Mouse (Mus musculus): ENCODE data around the gene Psme4. TPM values are rescaled to one million over a fixed set of nuclear protein-coding genes. Genes with fewer than 3 reads are reported as not detected.
"Not testable (repeated sequence)": the region's sequence is repeated elsewhere in the genome, so short reads cannot be mapped to it uniquely, and the experiment has no call there.

Psme4 gene
- 10 to 100 TPM; 22.2 to 29.8 (median 27.3) TPM for polyA plus RNA-seq (2017; shearing (Covaris generic))

DNA sequence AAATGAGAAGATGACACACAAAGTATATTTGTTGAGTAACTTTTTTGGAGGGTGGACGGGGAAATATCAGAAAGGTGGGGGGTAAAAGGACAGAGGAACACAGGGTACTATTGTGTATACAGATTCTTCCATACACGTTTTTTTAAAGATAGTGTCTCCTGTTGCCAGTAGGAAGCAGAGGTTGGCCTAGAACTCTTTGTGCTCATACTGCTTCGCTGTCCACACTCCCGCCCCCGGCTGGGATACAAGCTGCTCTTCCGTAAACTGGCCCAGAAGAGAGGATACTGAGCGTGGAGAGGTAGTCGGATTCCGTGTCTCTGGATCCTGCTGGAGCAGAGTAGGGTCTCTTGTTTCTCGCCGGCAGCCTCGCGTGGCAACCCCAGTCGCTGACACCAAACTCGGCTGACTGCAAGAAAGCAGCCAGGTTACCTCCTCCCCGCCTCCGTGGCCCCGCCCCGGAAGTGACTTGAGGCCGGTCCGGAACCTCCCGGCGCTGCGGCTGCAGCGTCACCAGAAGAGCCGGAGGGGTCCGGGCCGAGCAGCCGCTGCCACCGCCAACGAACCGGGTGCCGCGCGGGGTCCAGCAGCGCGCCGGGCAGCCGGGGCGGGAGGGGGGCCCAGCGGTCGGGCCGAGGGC is at the start of gene Psme4:
TSS of gene Psme4 (plus strand) at position 460 of the 637 bp plus-strand sequence.
- peak; percentile 96 for ATAC-seq

DNA sequence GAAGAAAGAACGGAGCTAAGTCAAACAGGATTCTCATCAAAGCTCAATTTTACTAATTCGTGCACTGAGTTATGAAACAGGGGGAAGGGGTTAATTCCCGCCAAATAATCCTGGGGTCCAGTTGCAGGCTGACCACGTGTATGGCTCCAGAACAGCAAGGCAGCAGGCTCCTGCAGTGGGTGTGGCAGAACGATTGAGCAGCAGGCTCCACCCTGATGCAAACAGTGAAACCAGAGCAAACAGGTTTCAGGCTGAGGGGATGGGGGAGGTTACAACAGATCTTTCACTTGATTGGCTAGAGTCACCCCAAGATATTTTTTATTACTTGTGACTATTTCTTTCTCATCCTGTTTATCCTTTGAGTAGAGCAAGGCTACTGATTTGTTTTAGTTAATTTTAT is 48.1 kb upstream of the Psme4 start:
- ATAC-seq, result no peak

GRCm38 (mm10) chr11:30730721-30731120 is 40.8 kb upstream of the Psme4 start:
- no peak for ATAC-seq

- no peak for ATAC-seq
These were observed 38.1 kb upstream of the Psme4 start for GRCm38 (mm10) chr11:30733376-30733775.

- ATAC-seq, result no peak
These were observed 27.5 kb upstream of the Psme4 start for GRCm38 (mm10) chr11:30743991-30744390.

DNA sequence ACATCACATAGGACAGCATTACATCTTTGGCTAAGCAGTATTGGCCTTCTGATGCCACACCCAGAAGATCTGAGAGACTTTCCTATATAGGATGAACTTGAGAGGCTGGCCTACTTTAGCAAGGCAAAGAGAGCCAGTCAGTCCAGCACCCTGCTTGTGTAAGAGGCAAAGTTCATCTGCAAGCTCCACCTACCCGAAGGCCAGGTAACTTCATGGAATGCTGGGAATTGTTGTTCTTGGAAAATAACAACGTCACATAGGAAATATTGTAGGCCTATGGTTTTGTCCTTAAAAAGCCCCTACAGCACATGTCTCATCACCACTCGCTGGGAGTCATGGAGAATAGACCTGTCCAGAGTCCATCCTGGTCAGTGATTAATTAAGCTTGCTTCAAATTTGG is 22.6 kb upstream of the Psme4 start:
- no peak for ATAC-seq

- ATAC-seq, result no peak
These were observed 21.9 kb upstream of the Psme4 start for GRCm38 (mm10) chr11:30749587-30749986.

DNA sequence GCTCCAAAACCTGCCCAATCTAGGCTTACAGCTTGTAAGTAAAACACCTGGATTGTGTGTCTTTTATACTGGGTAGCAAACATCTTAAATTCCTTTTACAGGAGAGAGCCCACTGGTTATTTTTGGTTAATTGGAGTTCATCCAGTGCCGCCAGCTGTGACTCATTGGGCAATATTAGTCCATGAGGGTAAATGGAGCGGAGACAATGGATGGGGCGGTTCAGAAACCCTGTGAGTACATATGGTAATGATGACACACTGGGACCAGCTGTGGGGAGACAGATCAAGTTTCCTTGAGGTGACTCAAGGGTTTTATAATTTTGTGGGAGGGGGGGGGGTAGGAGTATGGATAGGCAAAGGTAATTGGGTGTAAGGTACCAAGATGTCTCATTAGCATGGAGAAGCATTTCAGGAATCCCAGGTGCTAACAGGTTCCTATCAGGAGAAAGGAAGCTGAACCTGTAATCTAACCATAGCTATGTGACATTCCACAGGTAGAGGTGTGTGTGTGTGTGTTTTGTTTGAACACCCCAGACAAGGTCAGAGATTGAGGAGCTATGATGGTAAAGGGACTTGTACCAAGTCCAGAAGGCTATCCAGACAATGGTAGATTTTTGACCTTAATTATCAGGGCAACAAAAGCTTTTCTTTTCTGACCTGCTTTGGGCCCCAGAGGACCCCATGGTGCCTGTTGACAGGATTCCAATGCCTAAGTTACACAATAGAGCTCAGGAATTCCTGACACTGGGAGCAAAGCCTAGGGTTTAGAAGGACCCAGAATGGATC is 21.3 kb upstream of the Psme4 start:
- ATAC-seq, result no peak

DNA sequence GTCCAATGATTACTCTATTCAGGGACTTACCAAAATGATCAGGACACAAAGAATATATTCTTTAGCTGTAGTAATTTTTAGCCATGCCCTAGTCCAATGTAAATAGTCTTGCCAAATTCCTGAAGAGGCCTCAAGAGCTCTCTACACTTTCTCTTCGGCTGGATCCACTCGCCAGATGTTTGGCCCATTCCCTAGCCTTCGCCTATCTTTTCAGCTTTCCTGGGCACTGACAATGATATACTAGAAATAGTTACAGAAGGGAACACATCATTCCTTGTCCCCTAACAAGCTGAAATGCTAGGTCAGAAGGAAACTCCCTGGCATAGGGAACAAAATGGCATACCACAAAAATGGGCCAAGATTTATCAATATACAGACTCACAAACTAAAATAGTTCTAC is 18.6 kb upstream of the Psme4 start:
- ATAC-seq, result no peak

DNA sequence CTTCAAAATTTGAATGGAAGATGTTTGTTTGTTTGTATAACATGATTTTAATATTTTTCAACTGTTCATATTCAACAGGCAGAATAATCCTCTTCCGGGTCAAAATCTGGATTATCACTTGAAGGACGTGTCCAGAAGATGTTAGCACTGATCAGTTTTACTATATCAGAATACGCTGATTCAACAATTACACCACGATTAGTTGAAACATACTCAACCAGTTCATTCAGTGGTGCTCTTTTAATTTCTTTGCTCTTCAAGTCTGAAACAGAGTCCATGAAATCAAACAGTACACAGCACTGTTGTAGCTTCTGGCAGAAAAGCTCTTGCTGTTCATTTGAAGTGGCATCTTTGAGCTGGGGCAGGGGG is 17.1 kb upstream of the Psme4 start:
- not testable (repeated sequence) for ATAC-seq

- no peak for ATAC-seq
These were observed 16.5 kb upstream of the Psme4 start for GRCm38 (mm10) chr11:30754855-30755530.

DNA sequence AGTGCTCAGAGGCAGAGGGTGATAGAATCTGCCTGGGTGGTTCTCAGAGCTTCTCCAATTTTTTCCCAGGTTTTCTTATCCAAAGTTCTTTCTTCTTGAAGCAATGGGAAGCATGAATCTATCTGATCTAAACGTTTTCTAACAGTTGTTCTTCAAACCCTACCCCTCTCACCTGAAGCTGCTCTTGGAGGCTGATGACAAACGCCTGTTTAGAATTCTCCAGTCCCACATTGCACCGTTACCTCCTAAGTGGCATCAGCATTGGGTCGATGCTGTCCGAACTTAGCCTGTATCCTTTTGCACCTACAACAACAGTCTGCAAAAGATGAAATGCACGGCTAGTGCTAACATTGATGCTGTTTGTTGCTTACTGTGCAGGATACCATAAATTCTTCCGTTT is 10.1 kb upstream of the Psme4 start:
- ATAC-seq, result no peak

GRCm38 (mm10) chr11:30761891-30762290 is 9.6 kb upstream of the Psme4 start:
- no peak for ATAC-seq

DNA sequence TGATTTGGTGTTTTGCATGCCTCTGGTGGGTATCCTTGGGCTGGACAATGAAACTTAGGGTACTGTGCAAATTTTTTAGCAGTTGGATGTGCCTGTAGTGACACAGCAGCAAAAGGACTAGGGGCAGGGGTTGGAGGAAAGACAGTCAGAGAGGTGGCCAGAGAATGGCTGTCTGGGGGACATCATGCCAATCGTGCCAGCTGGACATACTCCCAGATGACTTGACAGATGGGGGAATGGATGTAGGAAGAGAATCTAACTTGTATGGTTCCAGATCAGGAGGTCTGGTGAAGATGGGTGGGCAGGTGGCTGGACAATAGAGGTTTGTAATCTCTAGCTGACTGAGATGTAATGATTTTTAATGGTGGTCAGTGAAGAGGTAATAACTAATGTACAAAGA is 6.5 kb upstream of the Psme4 start:
- ATAC-seq, result no peak

DNA sequence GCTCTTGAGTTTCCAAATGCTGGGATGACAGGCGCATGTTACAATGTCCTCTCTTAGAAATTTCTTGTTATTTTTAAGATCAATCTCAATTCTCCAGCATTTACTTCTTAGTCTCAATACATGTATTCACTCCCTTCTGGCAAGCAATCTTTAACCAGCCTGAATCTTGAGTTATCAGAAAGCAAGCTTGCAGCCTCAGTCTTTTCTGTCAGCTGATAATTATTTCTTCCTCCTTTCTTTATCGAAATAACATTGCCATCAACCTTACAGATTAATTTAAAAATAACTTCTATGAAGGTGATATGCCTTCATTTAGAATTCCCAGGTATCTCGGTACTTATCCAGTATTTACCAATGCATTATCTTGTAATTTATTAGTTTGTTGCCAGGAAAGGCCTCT is 709 bp upstream of the Psme4 start:
- no peak for ATAC-seq

DNA sequence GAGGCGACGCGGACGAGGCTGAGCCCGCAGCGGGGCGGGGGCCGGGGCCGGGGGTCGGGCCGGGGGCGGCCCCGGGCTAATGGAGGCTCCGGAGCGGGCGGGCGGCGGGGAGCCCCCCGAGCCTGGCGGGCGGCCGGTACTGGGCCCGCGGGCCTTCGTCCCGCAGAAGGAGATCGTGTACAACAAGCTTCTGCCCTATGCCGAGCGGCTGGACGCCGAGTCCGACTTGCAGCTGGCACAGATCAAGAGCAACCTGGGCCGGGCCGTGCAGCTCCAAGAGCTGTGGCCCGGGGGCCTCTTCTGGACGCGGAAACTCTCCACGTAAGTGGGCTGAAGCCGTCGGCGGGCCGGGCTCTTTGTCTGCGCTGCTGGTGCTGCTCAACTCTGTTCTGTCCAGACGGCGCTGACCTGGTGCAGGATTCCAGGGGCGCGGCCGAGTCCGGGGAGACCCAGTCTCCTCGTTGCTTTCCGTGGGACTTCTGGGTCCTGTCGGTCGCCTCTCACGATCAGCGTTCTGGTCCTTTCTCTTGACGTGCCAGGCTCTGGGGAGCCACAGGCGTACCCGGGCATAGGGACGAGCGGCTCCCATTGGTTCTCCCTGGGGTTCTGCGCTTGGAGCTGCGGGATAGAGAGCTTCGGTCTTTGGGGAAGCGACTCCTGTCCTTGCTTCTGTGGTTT is 517 bp downstream of the Psme4 start:
- ATAC-seq, result peak; percentile 31

DNA sequence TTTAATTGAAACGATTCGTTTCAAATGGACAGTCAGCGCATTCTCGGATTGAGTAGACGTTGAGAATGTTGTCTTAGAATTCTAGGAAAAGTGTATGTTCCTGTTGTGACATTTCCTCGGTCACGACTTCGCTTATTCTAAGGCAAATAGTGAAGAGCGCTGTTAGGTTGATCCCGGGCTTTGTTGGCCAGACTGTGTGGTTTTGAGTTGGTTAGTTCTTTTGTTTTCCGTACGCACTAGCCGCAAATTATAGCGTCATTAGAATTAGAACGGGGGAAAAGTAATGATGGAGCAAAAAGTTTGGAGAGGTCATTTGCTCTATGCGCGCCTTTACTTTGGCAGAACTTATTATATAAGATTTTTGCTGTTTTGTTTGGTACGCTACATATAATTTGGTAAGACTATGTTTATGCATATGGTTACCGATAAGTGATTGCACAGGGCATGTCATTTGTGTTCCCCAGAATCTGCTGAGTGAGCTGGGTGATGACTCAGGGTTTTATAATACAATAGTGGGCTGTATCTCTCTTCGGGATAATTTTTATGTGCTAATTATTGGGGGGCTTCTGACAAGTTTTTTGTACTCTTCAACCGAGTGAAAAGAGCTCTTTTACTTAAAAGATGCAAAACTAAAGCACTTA is 1.4 kb downstream of the Psme4 start:
- ATAC-seq, result no peak

GRCm38 (mm10) chr11:30774638-30775037 is 3.1 kb downstream of the Psme4 start:
- no peak for ATAC-seq

GRCm38 (mm10) chr11:30777498-30777897 is 6.0 kb downstream of the Psme4 start:
- ATAC-seq, result no peak

DNA sequence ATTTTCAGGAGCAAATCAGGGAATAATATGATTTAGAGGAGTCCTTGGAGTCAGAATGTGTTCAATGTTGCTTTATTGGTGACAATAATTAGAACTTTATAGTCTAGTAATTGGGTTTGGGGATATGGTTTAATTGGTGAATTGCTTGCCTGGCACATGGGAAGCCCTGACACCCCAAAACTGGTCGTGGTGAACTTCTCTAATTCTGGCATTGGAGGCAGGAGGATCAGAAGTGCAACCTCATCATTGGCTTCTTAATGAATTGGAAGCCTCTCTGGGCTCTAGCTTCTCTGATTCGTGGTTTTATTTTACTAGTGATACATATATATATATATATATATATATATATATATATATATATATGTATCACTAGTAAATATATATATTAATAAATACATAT is 9.4 kb downstream of the Psme4 start:
- ATAC-seq, result no peak

- no peak for ATAC-seq
These were observed 10.1 kb downstream of the Psme4 start for GRCm38 (mm10) chr11:30781612-30782011.

DNA sequence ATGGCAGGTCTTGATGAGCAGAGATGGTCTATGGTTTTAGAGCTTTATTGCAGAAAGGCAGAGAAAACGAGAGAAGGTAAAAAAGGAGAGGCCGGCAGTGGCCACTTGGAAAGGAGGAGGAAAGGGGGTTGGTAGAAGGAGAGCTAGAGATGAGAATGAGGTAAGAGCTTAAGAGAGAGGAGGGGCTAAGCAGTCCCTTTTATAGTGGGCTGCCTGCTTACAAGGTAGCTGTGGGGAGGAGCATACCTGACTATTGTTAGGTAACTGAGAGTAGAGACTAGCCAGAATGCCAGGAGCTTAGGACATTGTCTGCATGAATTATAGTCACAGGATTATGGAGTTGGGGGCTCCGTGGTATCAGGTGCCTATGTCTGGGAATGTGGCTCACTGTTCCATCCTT is 14.0 kb downstream of the Psme4 start:
- no peak for ATAC-seq
